In genomic region chr8:108031159-108031558, GRCm38 (mm10) we compare ENCODE assay signal across 29 mouse cellular contexts.
"Had no signal": no experiment of that assay in that cellular context is flagged by ENCODE, and none has a peak within 500 bp of the region (broad histone marks: within the 10 kb centered on the region; RNA-seq: fewer than 3 reads in every experiment).

No protein-coding gene starts in this region.

- H3K27ac ChIP-seq: limb, embryonic 10.5 days; limb, embryonic 12.5 days; limb, embryonic 13.5 days; limb, embryonic 15.5 days; liver, embryonic 12.5 days; liver, embryonic 13.5 days; liver, embryonic 14.5 days; liver, embryonic 15.5 days; lung, embryonic 15.5 days; macrophage; midbrain, embryonic 10.5 days; midbrain, embryonic 12.5 days; midbrain, embryonic 13.5 days; midbrain, embryonic 15.5 days; neural tube, embryonic 12.5 days had no signal

- H3K9ac ChIP-seq: limb, embryonic 12.5 days; limb, embryonic 13.5 days; limb, embryonic 15.5 days; liver, embryonic 12.5 days; liver, embryonic 13.5 days; liver, embryonic 14.5 days; liver, embryonic 15.5 days; liver, postnatal 0 days; lung, embryonic 14.5 days; lung, embryonic 15.5 days; midbrain, embryonic 12.5 days; midbrain, embryonic 13.5 days; midbrain, embryonic 15.5 days; neural tube, embryonic 12.5 days had no signal

- H3K4me2 ChIP-seq: limb, embryonic 12.5 days; limb, embryonic 13.5 days; limb, embryonic 15.5 days; liver, embryonic 11.5 days; liver, embryonic 12.5 days; liver, embryonic 13.5 days; liver, embryonic 15.5 days; lung, embryonic 14.5 days; lung, embryonic 15.5 days; midbrain, embryonic 11.5 days; midbrain, embryonic 12.5 days; midbrain, embryonic 13.5 days; midbrain, embryonic 15.5 days; neural tube, embryonic 12.5 days had no signal

- H3K9me3 ChIP-seq: limb, embryonic 10.5 days; limb, embryonic 12.5 days; limb, embryonic 13.5 days; limb, embryonic 15.5 days; liver, embryonic 12.5 days; liver, embryonic 13.5 days; liver, embryonic 15.5 days; lung, embryonic 15.5 days; midbrain, embryonic 10.5 days; midbrain, embryonic 12.5 days; midbrain, embryonic 13.5 days; midbrain, embryonic 15.5 days; neural tube, embryonic 12.5 days had no signal

- H3K36me3 ChIP-seq: limb, embryonic 10.5 days; limb, embryonic 12.5 days; limb, embryonic 13.5 days; limb, embryonic 15.5 days; liver, embryonic 12.5 days; liver, embryonic 13.5 days; liver, embryonic 15.5 days; lung, embryonic 15.5 days; midbrain, embryonic 10.5 days; midbrain, embryonic 12.5 days; midbrain, embryonic 13.5 days; midbrain, embryonic 15.5 days; neural tube, embryonic 12.5 days had no signal

- H3K27me3 ChIP-seq: liver, embryonic 12.5 days; liver, embryonic 13.5 days; liver, embryonic 15.5 days; lung, embryonic 15.5 days; megakaryocyte, embryonic 14.5 days; midbrain, embryonic 12.5 days; midbrain, embryonic 13.5 days; midbrain, embryonic 15.5 days; neural tube, embryonic 12.5 days had no signal

- DNase-seq: liver; liver, embryonic 13.5 days; liver, postnatal 0 days; lung, adult 18-20 months; lung, adult 2 months; lung, embryonic 14.5 days; lung, postnatal 10 days; lung, postnatal 14 days; lung, postnatal 36 days; lung, postnatal 4 days; midbrain, embryonic 14.5 days had no signal

- H3K4me3 ChIP-seq: limb, embryonic 10.5 days; limb, embryonic 12.5 days; limb, embryonic 13.5 days; limb, embryonic 15.5 days; liver, embryonic 12.5 days; liver, embryonic 13.5 days; liver, embryonic 15.5 days; lung, embryonic 15.5 days; megakaryocyte, embryonic 14.5 days; midbrain, embryonic 10.5 days; midbrain, embryonic 12.5 days; midbrain, embryonic 13.5 days; midbrain, embryonic 15.5 days; myocyte; neural tube, embryonic 12.5 days had no signal

- H3K4me1 ChIP-seq: liver, embryonic 12.5 days; liver, embryonic 13.5 days; liver, embryonic 15.5 days; megakaryocyte, embryonic 14.5 days; midbrain, embryonic 12.5 days had no signal
